Mouse (Mus musculus) cerebellum, adult 8-10 months (tissue): ENCODE data around the gene Snapc4.
A peak's percentile ranks its signal among the peaks of the same experiment; 100 is the strongest.

Experiments used
- DNase-seq: peaks from one replicate; pipeline ENCODE4 v3.0.0; 2022

Gene Snapc4

GRCm38 (mm10) chr2:26338302-26339203 lies 41.9 kb downstream of the Snapc4 start:
- DNase-seq, result peak; percentile 63

GRCm38 (mm10) chr2:26330702-26331101 lies 49.8 kb downstream of the Snapc4 start:
- no peak for DNase-seq

DNA sequence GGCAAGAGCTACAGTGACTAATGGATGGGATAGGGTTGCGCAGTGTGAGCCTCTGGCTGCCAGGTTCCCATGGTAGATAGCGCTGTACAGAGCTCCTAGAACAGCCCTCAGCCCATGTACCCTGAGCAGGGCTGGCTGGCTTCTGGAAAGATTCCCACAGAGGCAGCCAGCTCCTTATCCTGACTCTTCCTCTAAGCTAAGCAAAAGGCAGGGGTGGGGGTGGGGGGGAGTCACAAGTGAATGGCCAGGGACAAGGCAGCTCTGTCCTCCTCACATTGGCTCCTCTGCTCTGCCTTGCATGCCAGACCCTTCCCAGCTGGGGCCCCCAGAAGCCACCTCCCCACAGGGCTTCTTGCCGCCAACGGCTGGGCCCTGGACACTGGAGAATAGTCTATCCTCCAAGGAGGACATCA lies 50.4 kb downstream of the Snapc4 start:
- no peak for DNase-seq

GRCm38 (mm10) chr2:26329402-26329801 lies 51.1 kb downstream of the Snapc4 start:
- DNase-seq, result no peak

GRCm38 (mm10) chr2:26327852-26328251 lies 52.6 kb downstream of the Snapc4 start:
- no peak for DNase-seq

DNA sequence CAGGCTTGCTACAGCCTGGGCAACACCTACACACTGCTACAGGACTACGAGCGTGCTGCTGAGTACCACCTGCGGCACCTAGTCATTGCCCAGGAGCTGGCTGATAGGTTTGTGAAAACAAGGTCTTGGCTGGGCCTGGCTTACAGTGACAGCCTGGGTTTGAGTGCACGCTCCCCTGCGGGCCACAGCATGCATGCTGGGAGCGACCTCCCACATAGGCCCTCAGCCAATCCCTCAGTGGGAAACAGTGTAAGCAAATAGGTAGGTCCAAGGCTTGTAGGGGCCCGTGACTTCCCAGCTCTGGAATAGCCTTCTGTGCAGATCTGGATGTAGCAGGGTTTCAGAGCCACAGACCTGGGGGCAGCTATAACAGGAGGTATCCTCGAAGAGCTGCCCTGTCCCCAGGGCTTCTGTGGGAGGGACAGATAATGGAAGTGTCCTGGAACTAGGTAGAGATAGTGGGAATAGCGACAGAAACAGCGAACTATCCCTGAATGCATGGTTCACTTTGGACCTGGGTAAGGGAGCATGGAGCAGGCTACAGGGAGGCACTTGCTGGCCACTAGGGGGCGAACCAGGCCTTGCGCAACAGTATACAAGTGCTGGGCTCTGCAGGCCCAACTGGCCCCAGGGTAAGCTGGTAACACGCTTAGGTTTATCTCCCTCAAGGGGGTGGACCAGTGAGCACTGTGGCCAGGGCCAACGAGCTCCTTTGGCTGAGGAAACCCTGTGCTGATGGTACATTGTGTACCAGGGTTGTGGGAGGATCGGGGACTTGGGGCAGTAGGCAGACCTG lies 54.9 kb downstream of the Snapc4 start:
- DNase-seq, result no peak

GRCm38 (mm10) chr2:26324917-26325316 lies 55.5 kb downstream of the Snapc4 start:
- DNase-seq, result no peak

GRCm38 (mm10) chr2:26323589-26324325 lies 56.7 kb downstream of the Snapc4 start:
- no peak for DNase-seq

- no peak for DNase-seq
Measured at GRCm38 (mm10) chr2:26320245-26321185, 59.9 kb downstream of the Snapc4 start.

GRCm38 (mm10) chr2:26319519-26320244 lies 60.8 kb downstream of the Snapc4 start:
- no peak for DNase-seq

DNA sequence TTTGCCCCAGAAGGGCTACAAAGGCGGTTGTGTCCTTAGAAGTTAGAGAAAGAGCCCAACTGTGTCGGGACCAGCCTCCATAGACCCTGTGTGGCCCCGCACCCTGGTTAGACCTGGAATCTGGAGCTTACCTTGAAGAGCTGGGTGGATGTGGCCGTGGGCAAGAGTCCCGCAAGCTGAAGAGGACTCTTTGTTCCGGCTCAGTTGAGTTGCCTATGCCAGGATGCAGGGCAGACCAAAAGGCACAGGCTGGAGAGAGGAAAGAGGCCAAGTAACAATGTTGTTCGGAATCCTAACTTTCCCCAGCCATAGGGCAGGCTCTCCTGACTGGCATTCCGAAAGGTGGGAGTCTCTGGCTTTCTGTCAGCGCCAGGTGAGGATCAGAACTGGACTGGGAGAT lies 61.3 kb downstream of the Snapc4 start:
- DNase-seq, result no peak

DNA sequence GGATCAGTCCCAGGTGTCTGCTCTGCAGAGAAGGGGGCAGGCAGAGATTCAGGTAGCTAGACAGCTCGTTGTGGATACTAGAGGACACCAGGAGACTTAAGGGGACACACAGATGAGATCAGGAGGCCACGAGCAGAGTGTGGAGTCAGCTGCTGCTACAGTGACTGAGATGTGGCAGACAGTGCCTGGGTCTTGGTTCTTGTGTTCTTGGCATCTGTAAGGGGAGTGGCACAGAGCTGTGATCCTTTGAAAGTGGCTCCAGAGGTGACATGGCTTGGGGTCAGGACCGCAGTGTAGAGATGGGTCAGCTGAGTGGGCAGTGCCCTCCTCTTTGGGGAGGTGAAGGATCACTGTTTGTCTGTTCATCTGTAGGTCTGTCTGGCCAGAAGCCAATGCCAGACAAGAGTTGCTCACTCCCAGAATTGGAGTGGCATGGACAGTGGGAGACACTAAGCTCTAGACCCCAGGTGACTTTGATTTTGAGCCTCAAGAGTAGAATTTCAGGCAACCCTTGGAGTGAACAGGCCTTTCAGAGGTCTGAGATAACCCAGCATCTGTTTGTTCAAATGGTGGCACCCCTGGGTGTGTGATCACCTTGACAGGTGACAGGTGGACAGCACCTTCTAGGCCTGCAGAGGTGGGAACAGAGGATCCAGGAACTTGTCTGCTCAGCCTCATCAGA lies 62.3 kb downstream of the Snapc4 start:
- DNase-seq, result no peak

GRCm38 (mm10) chr2:26317371-26317770 lies 63.1 kb downstream of the Snapc4 start:
- no peak for DNase-seq

GRCm38 (mm10) chr2:26316576-26317246 lies 63.7 kb downstream of the Snapc4 start:
- DNase-seq, result no peak

DNA sequence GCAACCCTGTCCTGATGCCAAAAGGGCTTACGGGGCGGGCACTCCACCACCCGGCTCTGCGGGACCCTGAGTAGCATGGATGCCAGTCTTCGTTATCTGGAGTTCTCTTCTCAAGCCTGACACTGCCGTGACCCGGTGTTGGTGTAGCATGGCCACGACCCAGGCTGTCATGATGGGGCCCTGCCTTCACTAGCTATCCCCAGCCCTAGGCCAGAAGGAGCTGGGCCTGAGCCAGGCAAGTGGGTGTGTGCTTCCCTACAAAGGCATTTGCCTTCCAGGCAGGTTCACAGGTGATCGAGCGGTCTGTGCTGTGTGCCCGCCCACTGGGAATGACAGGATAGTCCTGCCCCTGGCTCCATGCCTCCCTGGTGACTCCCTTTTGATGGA lies 64.5 kb downstream of the Snapc4 start:
- peak; percentile 82 for DNase-seq

DNA sequence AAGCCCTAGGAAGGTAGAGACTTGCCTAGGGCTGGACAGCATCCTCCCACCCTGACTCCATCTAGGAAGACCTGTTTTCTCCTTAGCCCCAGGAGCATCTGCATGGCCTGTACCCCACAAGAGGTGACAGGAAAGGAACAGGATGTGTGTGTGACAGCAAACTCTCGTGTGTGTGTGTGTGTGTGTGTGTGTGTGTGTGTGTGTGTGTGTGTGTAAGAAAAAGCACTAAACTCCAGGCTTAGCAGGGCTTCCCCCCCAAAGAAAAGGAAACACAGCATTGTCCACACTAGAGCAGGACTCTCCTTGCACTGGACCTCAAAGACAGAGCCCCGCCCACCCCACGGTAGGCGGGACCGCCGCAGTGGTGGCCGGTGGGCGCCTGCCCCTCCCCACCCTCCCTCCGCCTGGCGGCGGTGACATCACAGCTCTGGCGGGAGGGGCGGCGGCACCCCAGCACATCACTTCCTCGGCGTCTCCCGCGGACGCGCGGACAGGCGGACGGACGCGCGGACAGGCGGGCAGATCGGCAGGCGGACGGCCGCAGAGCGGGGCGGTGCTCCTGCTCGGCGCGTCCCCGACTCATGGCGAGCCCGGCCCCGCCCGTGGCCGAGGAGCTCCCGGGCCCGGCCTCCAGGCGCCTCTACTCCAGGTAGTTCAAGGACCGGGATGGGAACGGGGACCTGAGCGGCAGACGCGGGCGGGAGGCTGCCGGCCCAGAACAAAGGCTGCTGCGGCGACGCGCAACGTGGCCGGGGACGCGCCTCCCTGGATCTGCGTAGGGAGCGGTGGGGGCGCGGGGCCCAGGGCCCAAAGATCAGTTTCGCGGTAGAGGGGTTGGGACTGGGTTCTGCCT lies 65.2 kb downstream of the Snapc4 start, which contains the start of gene Gpsm1:
Gene Gpsm1, plus strand, starts transcription at position 444 of the 853 bp plus-strand sequence.
- DNase-seq, result peak; percentile 78

DNA sequence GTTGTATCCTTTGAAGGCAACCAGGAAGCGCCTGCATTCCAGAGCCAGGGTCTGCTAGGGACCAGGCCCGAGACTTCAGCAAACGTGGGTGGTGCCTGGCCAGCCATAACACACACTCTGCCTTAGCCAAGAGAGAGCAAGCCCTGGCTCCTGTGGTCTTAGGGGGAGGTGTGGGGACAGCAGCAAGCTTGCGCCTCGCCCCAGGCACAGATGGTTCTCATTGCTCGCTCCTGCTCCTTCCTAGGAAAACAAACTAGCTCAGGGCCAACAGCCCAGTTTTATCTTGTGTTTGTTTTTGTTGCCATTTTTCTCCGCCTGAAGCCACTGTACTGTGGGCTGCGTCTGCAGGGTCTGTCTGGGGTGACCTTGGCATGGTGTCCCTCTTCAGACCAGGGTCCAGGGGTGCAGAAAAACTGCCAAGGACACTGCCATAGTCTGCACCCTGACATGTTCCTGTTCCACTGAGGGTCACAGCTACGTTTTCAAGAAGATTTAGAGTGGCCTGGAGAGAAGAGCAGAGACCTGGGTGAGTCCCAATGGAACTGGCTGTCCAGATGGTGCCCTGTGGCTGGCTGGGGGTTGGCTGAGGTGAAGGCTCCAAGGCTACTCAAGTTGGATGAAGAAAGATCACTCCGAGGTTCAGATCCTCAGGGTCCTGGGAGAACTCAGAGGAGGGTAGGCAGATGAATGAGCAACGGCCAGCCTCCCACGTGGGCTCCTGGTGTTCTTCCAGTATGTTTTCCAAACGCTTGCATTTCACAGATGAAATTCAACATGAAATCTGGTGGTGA lies 66.0 kb downstream of the Snapc4 start:
- peak; percentile 83 for DNase-seq

DNA sequence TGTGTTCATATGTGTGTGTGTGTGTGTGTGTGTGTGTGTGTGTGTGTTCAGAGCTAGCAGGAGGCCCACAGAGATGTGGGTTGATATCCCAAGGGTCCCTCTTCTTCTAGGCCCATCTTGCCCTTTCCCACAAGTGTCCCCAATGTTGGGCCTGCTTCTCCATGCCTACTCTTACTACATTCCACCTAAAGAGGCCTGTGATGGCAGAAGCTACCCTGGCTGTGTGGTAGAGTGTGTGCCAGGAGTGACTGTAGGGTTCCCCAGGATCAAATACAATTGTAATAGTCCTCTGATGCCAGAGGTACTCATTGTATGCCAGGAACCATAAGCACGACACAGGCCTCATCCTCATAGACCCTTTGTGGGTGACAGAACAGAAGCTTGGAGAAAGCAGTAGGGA lies 67.1 kb downstream of the Snapc4 start:
- DNase-seq, result peak; percentile 23
